Mouse (Mus musculus) olfactory bulb, adult 2 months (tissue): ENCODE measurements around the gene Aurka.

Source experiments
- CTCF ChIP-seq: fragments of 200-500 bp; IDR thresholded peaks from 2 replicates; pipeline ENCODE4 v1.5.1; 2012; ENCODE audit warnings: low read depth, mild to moderate bottlenecking, low read length, moderate library complexity; ENCODE audit not compliant: insufficient read depth
- POLR2A ChIP-seq: fragments of 200-500 bp; IDR thresholded peaks from 2 replicates; pipeline ENCODE4 v1.6.1; 2012; ENCODE audit warnings: mild to moderate bottlenecking, low read depth, low read length, moderate library complexity; ENCODE audit not compliant: insufficient read depth

- TF ChIP-seq CTCF (no peak), POLR2A (no peak)
Observed at GRCm38 (mm10) chr2:172384715-172385114, 14.4 kb upstream of the Aurka start.
